Mouse (Mus musculus) frontal cortex, postnatal 36 days (tissue): Measurements from ENCODE around the gene Olfr884.

ENCODE experiments used
- DNase-seq, 2 experiments: peaks; one replicate each; pipeline ENCODE4 v3.0.0; 2022; ENCODE audit warnings: low spot score in 2 of 2

The Olfr884 gene

GRCm38 (mm10) chr9:38046255-38046654 lies at the start of gene Olfr884:
Gene Olfr884, plus strand, starts transcription at chr9:38046555.
- no peak for DNase-seq

GRCm38 (mm10) chr9:37998581-37999204 lies 47.7 kb upstream of the Olfr884 start:
- no peak for DNase-seq

- no peak for DNase-seq
Measured at GRCm38 (mm10) chr9:38000021-38000420, 46.3 kb upstream of the Olfr884 start.

GRCm38 (mm10) chr9:38025508-38025907 lies 20.8 kb upstream of the Olfr884 start, which contains the start of gene Olfr883:
Gene Olfr883, plus strand, starts transcription at chr9:38025808.
- no peak for DNase-seq

- no peak for DNase-seq
Measured at GRCm38 (mm10) chr9:38061022-38061421, 14.7 kb downstream of the Olfr884 start, which contains the start of gene Olfr885. Gene Olfr885, plus strand, starts transcription at chr9:38061322.

GRCm38 (mm10) chr9:38083772-38084171 lies 37.4 kb downstream of the Olfr884 start, which contains the start of gene Olfr887:
Gene Olfr887, plus strand, starts transcription at chr9:38084072.
- DNase-seq = no peak
